Mouse (Mus musculus) skeletal muscle tissue, postnatal 0 days (tissue): ENCODE results near the gene Dlg1. TPM values are rescaled to one million over a fixed set of nuclear protein-coding genes. Genes with fewer than 3 reads are reported as not detected.

Experiments
- polyA plus RNA-seq: library from polyadenylated mRNA; unstranded; fragments of >200 nt; fragmentation: Nextera tagmentation; extraction: Ambion mirVana; gene quantifications from 2 replicates; pipeline ENCODE4 v1.2.1, GENCODE M21; 2015

The Dlg1 gene
- polyA plus RNA-seq = 9.1 and 9.5 TPM in 2 replicates

GRCm38 (mm10) chr16:31663379-31664286 lies at the start of gene Dlg1:
Dlg1 (plus strand) TSS chr16:31663443.

DNA sequence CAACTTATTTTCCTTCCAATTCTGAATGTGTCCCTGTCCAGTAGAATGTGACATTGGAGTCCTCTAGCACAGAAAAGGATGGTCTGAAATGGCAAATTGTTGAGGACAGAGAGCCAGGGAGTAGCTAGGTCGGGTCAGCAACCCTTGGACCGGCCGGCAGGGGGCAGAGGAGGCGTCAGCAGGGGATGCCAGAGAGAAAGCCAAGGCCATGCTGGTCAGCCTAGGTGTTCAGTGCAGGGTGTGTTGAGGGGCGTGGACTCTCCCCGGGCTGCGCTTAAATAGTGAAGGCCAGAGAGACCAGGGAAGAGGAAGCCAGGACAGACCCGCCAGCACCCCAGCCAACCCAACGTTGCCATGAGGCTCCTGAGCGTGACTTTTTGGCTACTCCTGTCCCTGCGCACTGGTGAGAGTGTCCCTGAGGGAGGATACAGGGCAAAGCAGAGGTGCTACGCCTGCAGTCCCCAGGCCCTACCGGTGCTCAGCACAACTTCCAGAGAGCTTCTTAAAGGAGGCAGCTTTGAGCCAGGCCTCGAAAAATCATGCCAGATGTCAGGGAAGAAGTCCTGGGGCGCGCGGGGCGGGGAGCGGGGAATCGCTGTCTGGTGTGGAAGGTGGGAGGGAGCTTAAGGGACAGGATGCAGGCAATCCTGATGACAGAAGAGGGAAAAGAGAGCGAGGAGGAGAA lies 215.5 kb downstream of the Dlg1 start, which contains the start of gene Meltf:
Gene Meltf (plus strand): TSS at position 238 of the 685 bp plus-strand sequence.

Other genes with a start within 250 kb of the Dlg1 start
- gene Bdh1, start 241.2 kb upstream of the Dlg1 start, polyA plus RNA-seq = 1.0 and 2.0 TPM in 2 replicates
- gene Meltf, start 215.4 kb downstream of the Dlg1 start, polyA plus RNA-seq = 0.17 and 0.29 TPM in 2 replicates